Mouse (Mus musculus) stomach, embryonic 16.5 days (tissue): ENCODE measurements around the gene C2cd2. TPM values are rescaled to one million over a fixed set of nuclear protein-coding genes. Genes with fewer than 3 reads are reported as not detected.

Experiments used
- ATAC-seq: fragments of 200-750 bp; cut with Nextera tagmentation; 2 replicates; pipeline ENCODE4 v1.8.0; 2017; ENCODE audit warnings: moderate number of reproducible peaks, moderate TSS enrichment; ENCODE audit not compliant: insufficient read depth, low FRiP score
- H3K27ac ChIP-seq: fragments of 300-500 bp; sonication (generic); 2 replicates; pipeline ENCODE4 v1.5.1; 2014; ENCODE audit warnings: low read length
- H3K27me3 ChIP-seq: fragments of 300-500 bp; sonication (generic); 2 replicates; pipeline ENCODE4 v1.6.1; 2014; ENCODE audit warnings: low read length, control low read depth, mixed read lengths; ENCODE audit not compliant: control insufficient read depth, insufficient read depth
- H3K36me3 ChIP-seq: fragments of 300-500 bp; sonication (generic); 2 replicates; pipeline ENCODE4 v1.6.1; 2014; ENCODE audit warnings: low read length; ENCODE audit not compliant: control insufficient read depth, insufficient read depth
- H3K4me1 ChIP-seq: fragments of 300-500 bp; sonication (generic); 2 replicates; pipeline ENCODE4 v1.6.1; 2014; ENCODE audit warnings: low read length, control low read depth, mixed read lengths; ENCODE audit not compliant: control insufficient read depth, insufficient read depth
- H3K4me2 ChIP-seq: fragments of 300-500 bp; sonication (generic); 2 replicates; pipeline ENCODE4 v1.6.1; 2014; ENCODE audit warnings: low read depth, low read length, mixed read lengths
- H3K4me3 ChIP-seq: fragments of 300-500 bp; sonication (generic); replicated peaks from 2 replicates; pipeline ENCODE4 v1.5.1; 2014; ENCODE audit warnings: mild to moderate bottlenecking, low read length
- H3K9ac ChIP-seq: fragments of 300-500 bp; sonication (generic); 2 replicates; pipeline ENCODE4 v1.6.1; 2014; ENCODE audit warnings: low read length
- H3K9me3 ChIP-seq: fragments of 300-500 bp; sonication (generic); replicated peaks from 2 replicates; pipeline ENCODE4 v1.6.1; 2016; ENCODE audit warnings: low read length, control low read depth; ENCODE audit not compliant: control insufficient read depth
- WGBS: fragments of 180-500 bp; shearing (Covaris S2); extraction: QIAGEN DNeasy Blood & Tissue Kit; methylation state at CpG from one replicate; pipeline ENCODE4 v1.1.7; 2014; 5-methylcytosine and 5-hydroxymethylcytosine counted together
- polyA plus RNA-seq: library from polyadenylated mRNA; unstranded; fragments of >200 nt; fragmentation: Nextera tagmentation; extraction: Ambion mirVana; gene quantifications from 2 replicates; pipeline ENCODE4 v1.2.1, GENCODE M21; 2015

C2cd2 gene
- polyA plus RNA-seq, 1 experiment from 2014 or later = 13.4 TPM

DNA sequence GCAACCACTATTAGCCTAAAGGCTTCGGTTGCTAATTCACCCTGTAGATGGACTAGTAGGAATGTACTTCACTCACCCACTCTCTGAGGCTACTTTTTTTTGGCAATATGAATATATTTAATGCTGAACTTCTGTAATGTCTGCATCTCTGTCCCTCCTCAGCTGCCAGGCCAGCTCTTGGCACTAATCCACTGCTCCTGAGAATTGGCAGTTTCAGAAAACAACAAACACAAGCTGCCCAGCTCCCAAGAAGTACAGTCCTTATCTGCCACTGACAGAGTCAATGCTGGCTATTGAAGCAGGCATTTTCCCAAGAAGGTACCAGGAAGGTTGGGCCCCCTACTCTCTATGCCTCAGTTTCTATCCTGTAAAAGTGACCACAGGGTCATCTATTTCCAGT lies 53.0 kb downstream of the C2cd2 start:
- 94% methylated on average over 1 of the region's 1 CpGs for WGBS
- H3K4me1 ChIP-seq = no peaks in the 10 kb centered on the region
- H3K4me2 ChIP-seq = no peak overlapping the region
- ATAC-seq = no peak
- H3K27ac ChIP-seq = no peak overlapping the region
- H3K4me3 ChIP-seq = no peak overlapping the region
- no peaks in the 10 kb centered on the region for H3K27me3 ChIP-seq
- no peak overlapping the region for H3K9ac ChIP-seq
- no peaks in the 10 kb centered on the region for H3K9me3 ChIP-seq
- H3K36me3 ChIP-seq = peaks cover 2% of the 10 kb centered on the region; the same call in 1 of the 2 replicates

DNA sequence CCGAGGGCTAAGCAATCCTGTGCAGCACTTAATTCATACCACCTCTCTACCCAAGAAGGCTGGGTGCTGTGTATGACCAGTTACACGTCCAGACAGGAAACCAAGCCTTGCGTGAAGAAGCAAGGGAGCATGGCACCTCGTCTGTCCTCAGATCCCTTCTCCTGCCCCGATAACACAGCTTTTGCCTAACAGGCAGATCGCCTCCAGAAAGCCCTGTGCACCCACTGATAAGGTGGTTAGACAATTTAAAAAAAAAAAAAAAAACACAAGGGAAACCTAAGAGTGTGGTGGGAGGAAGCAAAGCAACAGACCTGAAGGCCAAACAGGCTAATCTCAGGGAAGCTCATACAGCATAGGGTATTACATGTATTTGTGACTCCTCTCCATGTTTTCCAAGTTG lies 54.9 kb downstream of the C2cd2 start:
- Histone ChIP-seq H3K27me3 (no peaks in the 10 kb centered on the region), H3K9ac (no peak overlapping the region), H3K4me3 (no peak overlapping the region), H3K4me2 (no peak overlapping the region), H3K9me3 (no peaks in the 10 kb centered on the region), H3K36me3 (peaks cover 2% of the 10 kb centered on the region; the same call in 1 of the 2 replicates), H3K27ac (no peak overlapping the region), H3K4me1 (no peaks in the 10 kb centered on the region)
- ATAC-seq = no peak
- WGBS = 79% methylated on average over 6 of the region's 6 CpGs

DNA sequence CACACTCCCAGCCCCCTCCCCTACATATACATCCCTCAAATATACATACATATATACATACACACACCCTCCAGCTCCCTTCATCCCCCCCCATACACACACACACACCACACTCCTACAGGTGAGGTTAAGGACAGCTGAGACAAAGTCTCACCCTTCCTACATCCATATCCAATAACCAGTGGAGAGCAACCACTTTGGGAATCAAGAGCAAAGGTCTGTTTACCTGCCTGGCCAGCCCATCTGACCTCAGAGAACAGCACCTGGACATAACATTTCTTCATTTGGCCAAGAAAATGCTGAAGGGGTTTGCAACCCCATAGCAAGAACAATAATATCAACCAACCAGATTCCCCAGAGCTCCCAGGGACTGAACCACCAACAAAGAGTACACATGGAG lies 56.1 kb downstream of the C2cd2 start:
- Histone ChIP-seq H3K9ac (no peak overlapping the region), H3K9me3 (no peaks in the 10 kb centered on the region), H3K4me1 (no peaks in the 10 kb centered on the region), H3K4me3 (no peak overlapping the region), H3K4me2 (no peak overlapping the region), H3K27ac (no peak overlapping the region), H3K36me3 (peaks cover 2% of the 10 kb centered on the region; the same call in 1 of the 2 replicates), H3K27me3 (no peaks in the 10 kb centered on the region)
- no peak for ATAC-seq

DNA sequence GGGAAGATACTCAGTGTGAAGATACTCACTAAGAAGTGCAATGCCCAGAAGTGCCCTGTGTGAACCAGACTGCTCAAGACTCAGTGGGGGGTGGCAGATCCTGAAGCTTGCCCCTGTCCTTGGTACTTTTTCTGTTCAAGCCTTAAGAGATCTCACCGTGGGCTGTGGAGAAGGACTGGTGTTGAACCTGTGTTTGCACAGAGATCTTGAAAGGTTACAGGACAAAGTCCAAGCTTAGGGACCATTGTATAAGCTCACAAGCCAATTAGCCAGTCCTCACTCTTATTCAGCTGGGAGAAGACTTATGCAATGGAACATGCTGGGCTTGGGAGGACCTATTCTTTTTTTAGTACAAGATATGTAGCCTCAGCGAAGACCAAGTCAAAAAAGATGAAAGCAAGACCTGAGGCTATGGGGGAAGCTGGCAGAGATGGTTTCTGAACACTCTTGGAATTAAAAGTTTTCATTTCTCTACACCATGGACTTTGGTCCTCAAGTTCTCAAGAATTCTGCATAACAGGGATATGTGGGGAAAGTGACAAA lies 56.9 kb downstream of the C2cd2 start:
- H3K36me3 ChIP-seq = peaks cover 2% of the 10 kb centered on the region; the same call in 1 of the 2 replicates
- H3K27me3 ChIP-seq = no peaks in the 10 kb centered on the region
- no peaks in the 10 kb centered on the region for H3K4me1 ChIP-seq
- no peak for ATAC-seq
- 75% methylated on average over 2 of the region's 2 CpGs for WGBS
- H3K27ac ChIP-seq = no peak overlapping the region
- H3K4me3 ChIP-seq = no peak overlapping the region
- H3K9ac ChIP-seq = no peak overlapping the region
- H3K9me3 ChIP-seq = no peaks in the 10 kb centered on the region
- H3K4me2 ChIP-seq = no peak overlapping the region

DNA sequence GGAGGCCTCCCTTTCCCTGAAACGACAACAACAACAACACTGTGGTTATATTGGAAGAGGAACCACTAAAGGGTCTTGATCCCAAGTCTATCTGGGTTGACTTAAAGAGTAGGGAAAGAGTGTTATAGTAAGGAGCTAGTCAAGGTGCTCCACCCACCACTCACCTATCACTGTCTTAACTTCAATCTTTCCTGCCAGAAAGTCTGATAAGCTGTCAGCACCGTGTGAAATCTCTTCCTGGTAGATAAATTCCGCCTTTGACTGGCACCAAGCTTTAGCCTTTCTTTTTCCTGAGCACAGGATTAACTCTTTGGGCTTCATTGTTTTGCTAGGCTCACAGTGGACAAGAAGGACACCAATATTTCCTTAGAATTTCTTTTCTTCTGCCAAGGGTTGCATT lies 58.4 kb downstream of the C2cd2 start:
- ATAC-seq = no peak
- WGBS = 57% methylated on average over 3 of the region's 3 CpGs
- no peaks in the 10 kb centered on the region for H3K4me1 ChIP-seq
- H3K4me2 ChIP-seq = no peak overlapping the region
- no peaks in the 10 kb centered on the region for H3K36me3 ChIP-seq
- H3K9me3 ChIP-seq = no peaks in the 10 kb centered on the region
- H3K27me3 ChIP-seq = no peaks in the 10 kb centered on the region
- no peak overlapping the region for H3K27ac ChIP-seq
- no peak overlapping the region for H3K9ac ChIP-seq
- H3K4me3 ChIP-seq = no peak overlapping the region

DNA sequence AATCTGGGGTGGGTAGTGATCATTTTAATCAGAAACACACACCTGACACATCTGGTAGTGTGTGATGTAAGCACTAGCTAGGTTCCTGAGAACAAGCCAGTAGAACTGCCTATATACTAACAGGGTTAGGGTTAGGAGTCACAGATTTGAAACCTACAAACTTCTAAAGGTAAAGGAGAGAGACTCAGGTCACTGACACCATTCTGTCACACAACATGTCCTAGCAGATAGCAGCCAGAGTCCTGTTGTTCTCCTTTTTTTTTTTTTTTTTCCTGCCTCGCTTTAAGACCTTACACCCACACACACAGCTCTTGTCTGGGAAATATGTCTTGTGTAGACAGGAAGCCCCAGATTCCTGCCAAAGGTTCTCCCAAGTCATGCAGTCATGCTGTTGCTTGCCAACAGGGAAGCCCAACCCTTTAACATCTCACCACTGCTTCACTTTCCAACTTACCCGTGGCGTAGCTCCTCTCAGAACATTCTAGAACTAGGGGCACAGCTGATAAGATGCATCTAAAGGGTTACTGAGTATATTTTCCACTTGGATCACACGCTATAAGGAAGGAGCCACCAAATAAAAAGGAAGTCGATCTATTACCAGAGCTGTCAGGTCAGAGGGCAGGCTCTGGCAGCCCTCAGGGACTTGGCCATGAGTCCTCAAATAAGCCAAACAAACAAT lies 64.9 kb downstream of the C2cd2 start:
- no peaks in the 10 kb centered on the region for H3K9me3 ChIP-seq
- no peak overlapping the region for H3K9ac ChIP-seq
- H3K4me3 ChIP-seq = no peak overlapping the region
- H3K27ac ChIP-seq = no peak overlapping the region
- ATAC-seq = peak; percentile 71
- no peaks in the 10 kb centered on the region for H3K36me3 ChIP-seq
- H3K4me2 ChIP-seq = no peak overlapping the region
- H3K4me1 ChIP-seq = peaks cover 6% of the 10 kb centered on the region; the same call in 1 of the 2 replicates
- WGBS = 46% methylated on average over 5 of the region's 5 CpGs
- no peaks in the 10 kb centered on the region for H3K27me3 ChIP-seq

DNA sequence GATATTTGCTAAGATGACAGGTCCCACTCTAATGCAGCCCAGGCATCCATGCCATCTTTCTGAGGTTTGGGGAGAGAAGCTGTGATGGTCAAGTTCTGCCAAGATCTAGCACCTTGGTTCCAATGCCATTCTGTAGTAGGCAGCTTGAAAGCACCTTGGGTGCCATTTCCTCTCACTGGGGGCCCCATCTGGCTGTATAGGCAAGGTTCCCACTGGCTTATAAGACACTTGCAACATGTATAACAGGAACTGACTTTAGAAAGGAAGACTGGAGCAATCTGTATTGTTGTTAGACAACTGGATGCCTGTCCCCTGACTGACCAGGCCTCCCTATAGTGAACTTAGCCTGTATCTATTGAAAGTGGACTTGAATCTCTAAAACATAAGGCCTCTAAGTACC lies 74.6 kb downstream of the C2cd2 start:
- Histone ChIP-seq H3K4me1 (no peaks in the 10 kb centered on the region), H3K27me3 (no peaks in the 10 kb centered on the region), H3K9me3 (no peaks in the 10 kb centered on the region), H3K27ac (no peak overlapping the region), H3K4me3 (no peak overlapping the region), H3K9ac (no peak overlapping the region), H3K4me2 (no peak overlapping the region), H3K36me3 (peaks cover 4% of the 10 kb centered on the region)
- ATAC-seq = no peak

DNA sequence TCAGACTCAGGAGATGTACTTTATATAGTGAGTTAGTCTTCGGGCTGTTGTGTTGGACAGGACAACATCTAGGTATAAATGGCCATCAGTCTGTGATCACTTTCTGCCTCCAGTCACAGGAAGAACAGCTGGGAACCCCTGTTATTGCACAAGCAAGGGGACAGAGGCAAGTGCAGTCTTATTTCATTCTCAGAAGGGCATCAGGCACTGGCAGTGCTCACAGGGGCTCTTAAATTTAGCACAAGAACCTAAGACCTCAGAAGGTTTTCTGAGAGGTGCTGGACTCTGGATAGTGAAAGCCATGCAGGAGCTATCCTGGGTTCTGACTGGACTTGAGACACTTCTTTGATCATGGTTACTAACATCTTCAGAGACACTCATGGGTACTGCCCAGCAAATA lies 78.7 kb downstream of the C2cd2 start:
- H3K27ac ChIP-seq = no peak overlapping the region
- 88% methylated on average over 1 of the region's 1 CpGs for WGBS
- no peaks in the 10 kb centered on the region for H3K4me1 ChIP-seq
- H3K4me2 ChIP-seq = no peak overlapping the region
- no peak overlapping the region for H3K9ac ChIP-seq
- H3K4me3 ChIP-seq = no peak overlapping the region
- no peaks in the 10 kb centered on the region for H3K9me3 ChIP-seq
- H3K27me3 ChIP-seq = no peaks in the 10 kb centered on the region
- ATAC-seq = no peak
- H3K36me3 ChIP-seq = peaks cover 4% of the 10 kb centered on the region

DNA sequence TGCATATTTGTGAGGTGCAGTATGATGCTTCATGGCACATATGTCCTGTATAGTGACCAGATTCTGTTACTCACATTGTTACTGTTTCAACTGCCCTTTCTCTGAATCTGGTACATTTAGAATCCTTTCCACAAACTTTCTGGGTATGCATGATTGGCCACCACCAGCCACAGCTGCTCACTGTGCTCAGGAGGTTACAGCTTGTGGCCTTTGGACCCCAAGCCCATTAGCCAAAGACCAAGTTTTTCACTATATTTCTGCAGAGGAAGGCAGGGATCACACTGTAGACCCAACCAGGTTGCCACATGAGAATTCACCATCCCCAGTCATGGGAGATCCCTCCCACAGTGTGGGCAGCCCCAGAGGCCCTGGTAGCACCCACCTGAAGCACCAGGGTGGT lies 79.5 kb downstream of the C2cd2 start:
- Histone ChIP-seq H3K27ac (no peak overlapping the region), H3K4me2 (no peak overlapping the region), H3K9me3 (no peaks in the 10 kb centered on the region), H3K9ac (no peak overlapping the region), H3K4me1 (no peaks in the 10 kb centered on the region), H3K4me3 (no peak overlapping the region), H3K27me3 (no peaks in the 10 kb centered on the region), H3K36me3 (peaks cover 4% of the 10 kb centered on the region)
- no peak for ATAC-seq
